Mouse (Mus musculus) testis, postnatal 10 days (tissue): ENCODE measurements around the gene Srsf10.

ENCODE experiments used
- DNase-seq: peaks from one replicate; pipeline ENCODE4 v3.0.0; 2021; ENCODE audit warnings: low spot score

Gene Srsf10

DNA sequence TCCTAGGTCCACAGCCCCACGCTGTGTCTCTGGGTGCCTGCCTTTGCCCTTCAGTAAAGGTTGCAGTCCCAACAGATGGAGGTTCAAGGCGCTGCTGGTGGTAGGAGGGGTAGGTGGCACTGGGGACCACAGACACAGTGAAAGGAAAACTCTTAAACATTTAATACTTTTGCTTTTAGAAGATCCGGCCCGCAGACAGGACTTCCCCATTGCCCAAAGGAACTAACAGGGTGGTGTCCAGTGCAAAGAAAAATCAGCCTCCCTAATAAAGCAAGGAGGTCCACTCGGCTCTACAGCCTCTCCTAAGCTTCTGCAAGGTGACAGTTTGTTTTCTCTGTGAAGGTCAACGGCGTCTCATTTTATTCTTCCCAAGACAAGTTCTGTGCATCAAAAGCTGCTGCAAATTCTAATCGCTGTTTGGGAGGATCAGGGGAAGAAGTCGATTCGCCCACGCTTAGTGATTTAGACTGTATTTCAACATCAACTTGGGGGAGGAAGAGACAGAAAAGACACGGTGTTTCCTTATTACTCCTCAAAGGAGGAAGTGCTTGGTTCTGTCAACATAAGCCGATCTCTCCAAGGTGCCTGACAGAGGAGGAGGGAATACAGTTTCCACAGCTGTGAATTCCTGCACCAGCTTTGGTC lies 63.2 kb downstream of the Srsf10 start:
- no peak for DNase-seq

DNA sequence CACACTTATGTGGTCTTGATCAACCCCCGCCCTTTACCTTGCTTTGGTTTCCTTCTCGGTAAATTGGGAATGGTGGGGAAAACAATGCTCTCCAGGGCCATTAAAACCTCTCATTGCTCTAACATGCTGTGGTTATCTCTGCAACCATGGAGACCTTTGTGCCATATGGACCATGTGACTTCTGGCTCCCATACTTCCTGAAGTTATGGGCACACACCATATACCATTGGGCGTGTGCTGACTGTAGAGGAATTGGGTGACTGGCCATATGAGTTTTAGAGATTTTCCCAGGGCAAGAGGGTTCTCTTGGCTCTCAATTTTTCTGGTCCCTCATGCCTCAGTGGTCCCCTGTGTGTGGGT lies 63.7 kb downstream of the Srsf10 start:
- DNase-seq = no peak
